Mouse (Mus musculus) olfactory bulb, adult 2 months (tissue): ENCODE results near the gene Fastkd3.

ENCODE experiments used
- CTCF ChIP-seq: fragments of 200-500 bp; IDR thresholded peaks from 2 replicates; pipeline ENCODE4 v1.5.1; 2012; ENCODE audit warnings: low read depth, mild to moderate bottlenecking, low read length, moderate library complexity; ENCODE audit not compliant: insufficient read depth
- POLR2A ChIP-seq: fragments of 200-500 bp; IDR thresholded peaks from 2 replicates; pipeline ENCODE4 v1.6.1; 2012; ENCODE audit warnings: mild to moderate bottlenecking, low read depth, low read length, moderate library complexity; ENCODE audit not compliant: insufficient read depth

- TF ChIP-seq CTCF (no peak), POLR2A (no peak)
These were observed 821 bp upstream of the Fastkd3 start for GRCm38 (mm10) chr13:68581086-68581740.
